Mouse (Mus musculus) layer of hippocampus, adult 2 months (tissue): ENCODE results near the gene Ift122. TPM values are rescaled to one million over a fixed set of nuclear protein-coding genes. Genes with fewer than 3 reads are reported as not detected.
A peak's percentile ranks its signal among the peaks of the same experiment; 100 is the strongest.

Experiments used
- DNase-seq, 2 experiments: peaks; one replicate each; pipeline ENCODE4 v3.0.0; 2022; ENCODE audit warnings: low spot score in 2 of 2
- H3K27ac ChIP-seq: fragments of 200-600 bp; 2 replicates; pipeline ENCODE4 v1.8.1; 2022
- H3K4me3 ChIP-seq: fragments of 200-600 bp; 2 replicates; pipeline ENCODE4 v1.8.1; 2022; ENCODE audit warnings: mild to moderate bottlenecking
- CTCF ChIP-seq: fragments of 200-600 bp; conservative IDR thresholded peaks from 2 replicates; pipeline ENCODE4 v1.8.1; 2022; ENCODE audit warnings: antibody characterized with exemption, mild to moderate bottlenecking, moderate library complexity
- total RNA-seq, 2 experiments: library from RNA; stranded (reverse); gene quantifications; 2 replicates each; pipeline ENCODE4 v1.2.3; 2021

Ift122 gene
- total RNA-seq, 2 experiments from 2014 or later: 30.3 TPM

DNA sequence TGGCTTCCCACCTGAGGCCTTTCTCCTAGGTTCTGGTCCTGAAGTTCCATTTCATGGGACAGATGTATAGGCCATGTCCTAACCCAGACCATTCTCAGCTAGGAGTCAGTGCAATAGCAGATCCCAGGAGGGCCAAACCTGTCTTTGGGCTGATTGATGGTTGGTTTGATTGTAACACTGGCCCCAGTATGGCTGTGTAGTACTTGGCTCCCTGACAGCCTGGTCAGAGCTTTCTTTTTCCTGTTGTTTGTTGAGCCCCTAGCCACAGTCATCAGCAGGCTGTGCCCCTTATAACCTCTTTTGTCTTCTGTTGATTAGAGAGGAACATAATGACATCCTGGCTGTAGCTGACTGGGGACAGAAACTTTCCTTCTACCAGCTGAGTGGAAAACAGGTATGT, 30.7 kb downstream of the Ift122 start:
- no peak for DNase-seq
- TF ChIP-seq CTCF: no peak

DNA sequence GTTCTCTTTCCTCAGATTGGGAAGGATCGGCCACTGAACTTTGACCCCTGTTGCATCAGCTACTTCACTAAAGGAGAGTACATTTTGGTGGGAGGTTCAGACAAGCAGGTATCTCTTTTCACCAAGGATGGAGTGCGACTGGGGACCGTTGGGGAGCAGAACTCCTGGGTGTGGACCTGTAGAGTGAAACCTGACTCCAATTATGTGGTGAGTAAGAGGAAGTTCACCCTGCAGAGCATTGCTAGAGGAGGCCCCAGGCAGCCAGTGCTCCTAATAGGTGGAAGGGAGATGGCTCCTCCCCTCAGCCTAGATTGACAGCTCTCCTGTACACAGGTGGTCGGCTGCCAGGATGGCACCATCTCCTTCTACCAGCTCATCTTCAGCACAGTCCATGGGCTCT, 33.6 kb downstream of the Ift122 start:
- DNase-seq: no peak
- no peak overlapping the region for H3K4me3 ChIP-seq
- no peak overlapping the region for H3K27ac ChIP-seq
- no peak for TF ChIP-seq CTCF

More for the DNA sequence above, 30.7 kb downstream of the Ift122 start:
- no peak overlapping the region for H3K27ac ChIP-seq
- H3K4me3 ChIP-seq: no peak overlapping the region

DNA sequence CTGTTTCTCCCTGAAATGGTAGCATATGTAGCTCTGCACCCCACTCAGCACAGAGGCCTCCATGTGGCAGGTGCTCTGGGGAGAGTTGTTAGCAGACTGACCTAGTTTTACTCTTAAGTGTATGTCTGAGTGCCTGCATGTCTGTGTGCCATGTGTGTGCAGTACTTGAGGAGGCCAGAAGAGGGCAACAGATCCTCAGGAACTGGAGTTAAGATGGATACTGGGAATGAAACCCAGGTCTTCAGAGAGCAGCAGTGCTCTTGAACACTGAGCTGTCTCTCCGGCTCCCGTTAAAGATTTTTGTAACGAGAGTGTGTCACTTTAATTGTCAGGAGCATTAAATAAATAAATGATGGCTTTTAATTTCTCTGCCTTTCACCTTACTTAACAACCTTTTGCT, 35.0 kb downstream of the Ift122 start:
- H3K4me3 ChIP-seq: no peak overlapping the region
- no peak overlapping the region for H3K27ac ChIP-seq
- TF ChIP-seq CTCF: peak; percentile 71
- no peak for DNase-seq

DNA sequence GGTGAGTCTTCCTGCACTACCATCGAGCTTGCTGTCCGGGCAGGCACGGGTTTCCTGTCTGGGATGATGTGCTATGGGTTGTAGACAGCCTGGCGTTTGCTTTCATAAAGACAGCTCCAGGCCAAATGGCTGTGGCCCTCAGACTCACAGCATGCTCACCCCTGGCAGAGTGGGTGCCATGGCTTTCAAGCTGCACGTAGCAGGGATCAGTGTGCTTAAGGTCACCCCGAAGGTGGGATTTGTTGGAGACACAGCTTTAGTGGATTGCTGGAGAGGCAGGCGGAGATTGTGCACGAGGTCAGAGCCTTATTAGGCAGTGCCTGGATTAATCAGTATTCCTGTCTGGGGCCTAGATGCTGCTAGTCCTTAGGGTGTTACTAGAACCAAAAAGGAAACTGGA, 37.3 kb downstream of the Ift122 start:
- DNase-seq: no peak
- Histone ChIP-seq H3K27ac (peak overlapping the region; percentile 85), H3K4me3 (no peak overlapping the region)
- no peak for TF ChIP-seq CTCF

DNA sequence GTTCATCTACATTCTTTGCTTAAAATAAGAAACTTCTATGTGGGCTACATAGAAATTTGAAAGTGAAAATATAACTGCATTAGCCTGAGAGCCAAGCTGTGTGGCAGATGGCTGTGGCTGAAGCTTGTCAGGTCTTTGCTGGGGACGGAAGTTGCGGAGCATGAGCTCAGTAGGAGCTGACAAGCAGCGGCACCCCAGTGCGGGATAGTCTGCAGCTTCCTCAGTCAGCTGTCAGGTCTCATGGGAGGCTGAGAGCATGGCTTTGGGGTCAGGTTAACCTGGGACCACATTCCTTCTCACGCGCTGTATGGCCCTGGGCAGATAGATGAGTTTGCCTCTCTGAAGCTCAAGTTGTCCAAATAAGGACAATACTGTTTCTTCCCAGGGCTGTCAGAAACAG, 37.8 kb downstream of the Ift122 start:
- DNase-seq: peak; percentile 26 to 62
- Histone ChIP-seq H3K27ac (peak overlapping the region; percentile 85), H3K4me3 (no peak overlapping the region)
- TF ChIP-seq CTCF: no peak

DNA sequence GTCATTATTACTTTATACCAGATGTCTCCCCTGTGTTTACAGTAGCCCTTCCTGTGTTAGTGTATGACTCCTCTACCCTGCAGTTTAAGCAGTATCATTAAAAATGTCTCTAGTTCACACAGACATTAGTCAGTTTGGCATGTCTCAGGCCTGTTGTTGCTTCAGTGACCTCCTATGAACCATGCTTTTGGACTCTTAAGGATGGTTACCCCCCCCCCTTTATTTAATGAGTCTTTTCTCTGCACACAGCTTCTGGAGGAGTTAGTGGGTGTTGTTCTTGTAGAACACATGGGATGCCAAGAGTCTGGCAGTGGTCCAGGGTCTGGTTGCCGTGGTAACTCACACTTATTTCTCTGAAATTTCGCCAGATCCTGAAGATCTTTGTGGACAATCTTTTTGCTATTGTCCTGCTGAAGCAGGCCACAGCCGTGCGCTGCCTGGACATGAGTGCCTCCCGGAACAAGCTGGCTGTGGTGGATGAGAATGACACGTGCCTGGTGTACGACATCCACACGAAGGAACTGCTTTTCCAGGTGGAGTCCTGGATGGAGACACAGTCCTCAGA, 38.3 kb downstream of the Ift122 start:
- Histone ChIP-seq H3K4me3 (no peak overlapping the region), H3K27ac (peak overlapping the region; percentile 85)
- no peak for TF ChIP-seq CTCF
- DNase-seq: peak; percentile 76 to 78

DNA sequence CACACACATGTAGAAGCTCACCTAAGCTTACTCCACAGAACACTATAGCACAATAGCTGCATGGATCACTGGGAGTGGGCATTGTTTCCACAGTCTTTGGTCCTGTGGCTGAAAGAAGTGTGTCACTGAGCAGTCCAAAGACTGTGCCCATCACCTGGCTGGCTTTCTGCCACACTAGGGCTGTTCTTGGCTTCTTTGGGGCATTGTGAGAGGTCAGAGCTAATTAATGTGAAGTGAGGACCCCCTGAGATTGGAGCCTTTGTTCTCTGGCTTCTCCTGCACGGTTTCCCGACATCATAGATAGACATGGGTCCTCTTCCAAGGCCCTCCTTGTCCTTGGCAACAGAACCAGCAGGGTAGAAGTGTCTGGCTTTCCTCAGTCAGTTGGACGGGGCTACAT, 39.1 kb downstream of the Ift122 start:
- Histone ChIP-seq H3K4me3 (no peak overlapping the region), H3K27ac (peak overlapping the region; percentile 85)
- no peak for DNase-seq
- TF ChIP-seq CTCF: no peak

DNA sequence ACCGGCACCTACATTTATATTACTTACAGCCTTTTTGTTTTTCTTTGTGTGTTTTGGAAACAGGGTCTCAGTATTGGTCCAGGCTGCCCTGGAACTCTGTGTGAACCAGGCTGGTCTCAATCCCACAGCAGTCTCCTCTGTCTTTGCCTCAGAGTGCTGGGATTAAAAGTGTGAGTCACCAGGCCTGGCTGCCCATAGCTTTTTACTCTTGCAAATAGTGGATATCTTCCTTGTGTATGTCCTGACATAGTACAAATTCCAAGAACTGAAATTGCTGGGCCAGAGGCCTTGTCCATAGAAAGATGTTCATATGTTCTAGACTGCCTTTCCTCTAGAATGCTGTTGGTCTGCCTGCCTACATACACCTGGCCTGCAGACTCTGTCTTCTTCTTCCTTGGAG, 43.1 kb downstream of the Ift122 start:
- H3K4me3 ChIP-seq: no peak overlapping the region
- peak overlapping the region; percentile 46 for H3K27ac ChIP-seq
- no peak for DNase-seq
- TF ChIP-seq CTCF: no peak

DNA sequence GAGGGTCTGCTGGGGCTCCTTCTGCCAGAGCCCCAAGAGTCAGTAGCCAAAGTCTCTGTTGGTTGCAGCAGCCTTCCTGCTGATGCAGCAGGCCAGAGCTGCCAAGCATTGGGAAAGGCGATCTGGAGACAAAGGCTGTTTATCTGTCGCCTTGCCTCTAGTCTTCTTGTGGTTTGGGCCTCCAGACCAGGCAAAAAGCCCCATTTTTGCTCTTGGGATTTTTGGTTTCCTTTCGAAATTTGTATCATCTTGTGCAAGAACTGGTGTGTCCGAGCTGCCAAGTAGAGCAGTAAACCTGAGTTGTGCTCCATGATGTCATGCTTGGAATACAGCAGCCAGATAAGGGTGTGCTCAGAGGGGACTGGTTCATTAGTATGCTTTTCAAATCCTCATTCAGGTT, 43.8 kb downstream of the Ift122 start:
- TF ChIP-seq CTCF: no peak
- H3K27ac ChIP-seq: peak overlapping the region; percentile 46
- DNase-seq: no peak
- H3K4me3 ChIP-seq: no peak overlapping the region

DNA sequence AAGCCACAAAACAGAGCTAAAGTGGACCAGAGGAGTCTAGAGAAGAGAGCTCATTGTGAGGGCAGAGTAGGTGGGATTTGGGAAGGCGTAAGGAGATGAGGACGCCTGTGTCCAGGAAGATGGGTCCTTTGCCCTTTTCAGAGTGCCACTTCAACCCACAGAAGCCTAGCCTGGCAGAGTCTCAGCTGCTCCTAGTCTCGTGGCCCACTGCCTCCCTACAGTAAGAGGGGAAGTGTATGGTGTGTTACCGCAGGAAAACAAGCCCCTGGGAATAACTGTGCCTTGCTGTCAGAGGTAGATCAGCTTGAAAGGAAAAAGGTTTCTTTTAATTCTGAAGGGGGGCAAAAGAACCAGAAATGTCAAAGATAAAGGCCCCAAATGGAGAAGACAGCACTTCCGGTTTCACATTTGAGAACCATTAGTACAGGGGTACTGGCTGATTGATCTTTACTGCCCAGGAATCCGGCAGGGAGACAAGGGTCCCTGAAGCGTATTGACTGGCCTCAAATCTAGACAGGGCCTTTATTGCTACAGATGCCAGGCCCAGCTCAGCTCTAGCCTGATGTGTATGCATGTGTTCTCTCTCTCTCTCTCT, 44.8 kb downstream of the Ift122 start:
- TF ChIP-seq CTCF: no peak
- no peak for DNase-seq
- no peak overlapping the region for H3K27ac ChIP-seq
- no peak overlapping the region for H3K4me3 ChIP-seq

DNA sequence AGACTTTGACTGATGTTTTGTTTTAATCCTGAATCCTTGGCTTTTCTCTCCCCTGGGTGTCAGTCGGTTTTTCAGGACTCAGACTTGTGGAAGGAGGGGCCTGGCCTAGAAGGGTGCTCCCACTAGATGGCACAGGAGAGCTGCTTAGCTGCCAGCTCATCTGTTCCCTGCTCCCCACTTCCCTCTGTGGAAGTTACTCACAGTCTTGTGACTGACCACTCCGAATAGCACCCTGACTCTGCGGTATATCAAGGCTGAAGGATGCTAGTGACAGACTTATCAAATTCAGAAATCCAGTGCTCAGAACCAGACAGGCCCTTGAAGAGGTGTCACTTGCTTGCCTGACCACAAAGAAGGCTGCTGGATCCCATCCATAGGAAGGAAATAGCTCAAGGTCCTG, 47.8 kb downstream of the Ift122 start:
- peak; percentile 76 to 80 for DNase-seq
- Histone ChIP-seq H3K27ac (peak overlapping the region; percentile 69), H3K4me3 (no peak overlapping the region)
- TF ChIP-seq CTCF: peak; percentile 95

DNA sequence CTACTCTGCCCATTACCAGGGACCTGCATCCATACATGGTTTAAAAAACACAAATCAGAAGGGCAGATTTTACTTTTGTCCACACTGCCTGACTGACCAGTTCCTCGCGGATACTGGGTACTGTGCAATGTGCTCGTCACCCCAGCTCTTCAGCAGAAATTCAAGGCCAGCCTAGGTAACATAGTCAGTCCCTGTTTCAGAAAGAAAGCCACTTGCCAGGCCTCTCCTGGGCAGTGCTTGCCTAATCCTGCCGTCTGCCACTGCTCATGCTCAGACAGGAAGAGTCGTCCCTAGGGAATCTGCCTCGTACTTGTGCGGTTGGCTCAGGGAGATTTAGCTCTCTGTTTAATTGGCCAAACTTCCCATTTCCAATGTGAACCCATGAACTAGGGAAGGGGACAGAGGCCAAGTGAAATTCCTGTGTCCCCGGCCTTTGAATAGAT, 48.2 kb downstream of the Ift122 start:
- Histone ChIP-seq H3K4me3 (no peak overlapping the region), H3K27ac (peak overlapping the region; percentile 69)
- TF ChIP-seq CTCF: no peak
- DNase-seq: no peak

DNA sequence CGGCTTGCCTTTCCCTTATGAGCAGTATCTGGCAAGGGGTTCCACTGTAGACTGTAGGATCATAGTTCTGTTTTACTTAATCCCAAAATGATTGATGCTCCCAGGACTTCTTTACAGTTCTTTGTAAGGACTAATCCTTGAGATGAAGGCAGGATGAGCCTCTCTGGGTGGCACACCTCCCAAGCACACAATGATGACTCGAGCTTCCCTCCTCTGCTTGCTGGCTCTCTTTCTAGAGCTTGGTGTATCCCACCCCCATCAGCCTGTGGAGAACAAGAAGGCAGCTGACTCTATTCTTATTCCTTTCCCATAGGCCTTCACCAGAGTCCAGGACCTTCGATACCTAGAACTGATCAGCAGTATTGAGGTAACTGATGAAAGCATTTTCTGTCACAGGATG, 49.3 kb downstream of the Ift122 start:
- no peak for DNase-seq
- H3K4me3 ChIP-seq: no peak overlapping the region
- H3K27ac ChIP-seq: peak overlapping the region; percentile 40; the same call in 1 of the 2 replicates
- TF ChIP-seq CTCF: no peak

DNA sequence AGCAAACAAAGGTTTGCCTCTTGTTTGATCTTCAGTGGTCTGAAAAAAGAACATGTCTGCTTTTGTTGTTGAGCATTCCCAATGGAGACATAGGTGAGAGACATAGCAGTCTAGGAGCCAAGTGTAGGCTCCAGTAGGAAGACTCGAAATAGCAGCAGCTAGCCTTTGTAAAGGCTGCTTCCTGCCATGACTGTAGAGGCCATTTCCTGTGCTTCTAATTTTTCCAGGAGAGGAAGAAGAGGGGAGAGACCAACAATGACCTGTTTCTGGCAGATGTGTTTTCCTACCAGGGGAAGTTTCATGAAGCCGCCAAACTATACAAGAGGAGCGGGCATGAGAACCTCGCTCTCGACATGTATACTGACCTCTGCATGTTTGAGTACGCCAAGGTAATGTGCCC, 52.3 kb downstream of the Ift122 start:
- no peak overlapping the region; the same call in 1 of the 2 replicates for H3K27ac ChIP-seq
- DNase-seq: no peak
- H3K4me3 ChIP-seq: no peak overlapping the region
- no peak for TF ChIP-seq CTCF
